Mouse (Mus musculus) left cerebral cortex, postnatal 10 days (tissue): ENCODE data around the gene Cap2. TPM values are rescaled to one million over a fixed set of nuclear protein-coding genes. Genes with fewer than 3 reads are reported as not detected.

Source experiments
- DNase-seq, 2 experiments: peaks; one replicate each; pipeline ENCODE4 v3.0.0; 2021 to 2022; ENCODE audit warnings: low spot score in 2 of 2, mixed read lengths in 1 of 2; ENCODE audit errors: extremely low spot score in 1 of 2
- intact Hi-C: fragments of 180-260 bp; cut with DNase I; formaldehyde crosslinking; loops from one replicate; pipeline ENCODE4 v1.15.1; 2025
- total RNA-seq, 2 experiments: library from RNA; stranded (reverse); gene quantifications; 2 replicates each; pipeline ENCODE4 v1.2.3; 2021

Gene Cap2
- total RNA-seq, 2 experiments from 2014 or later, result 86.0 to 95.9 TPM

GRCm38 (mm10) chr13:46613694-46614272 is 112.1 kb downstream of the Cap2 start:
- intact Hi-C loops, result no loop called here
- DNase-seq, result no peak

- intact Hi-C loops, result no loop called here
- no peak for DNase-seq
These were observed 115.2 kb downstream of the Cap2 start for GRCm38 (mm10) chr13:46616673-46617362.

DNA sequence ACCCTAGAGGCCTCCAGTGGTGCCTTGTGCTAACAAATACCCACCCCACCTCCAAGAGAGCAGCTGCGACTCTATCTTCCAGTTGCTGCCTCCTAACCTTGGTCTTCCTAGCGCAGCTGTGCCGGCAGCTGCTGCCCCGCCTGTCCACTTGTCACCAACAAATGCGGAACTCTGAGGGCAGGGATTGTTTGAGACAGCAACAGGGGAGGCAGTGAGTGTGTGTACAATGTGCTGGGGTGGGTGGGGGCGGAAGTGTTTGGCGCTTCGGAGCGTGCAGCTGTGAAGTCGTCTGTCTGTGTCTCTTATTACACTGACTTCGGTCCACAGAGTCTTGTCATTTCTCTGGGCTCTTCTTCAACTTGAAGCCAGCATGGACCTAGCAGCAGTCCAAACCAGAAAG is 118.0 kb downstream of the Cap2 start:
- intact Hi-C loops, result no loop called here
- DNase-seq, result peak in 1 of 2 experiments; percentile 45

DNA sequence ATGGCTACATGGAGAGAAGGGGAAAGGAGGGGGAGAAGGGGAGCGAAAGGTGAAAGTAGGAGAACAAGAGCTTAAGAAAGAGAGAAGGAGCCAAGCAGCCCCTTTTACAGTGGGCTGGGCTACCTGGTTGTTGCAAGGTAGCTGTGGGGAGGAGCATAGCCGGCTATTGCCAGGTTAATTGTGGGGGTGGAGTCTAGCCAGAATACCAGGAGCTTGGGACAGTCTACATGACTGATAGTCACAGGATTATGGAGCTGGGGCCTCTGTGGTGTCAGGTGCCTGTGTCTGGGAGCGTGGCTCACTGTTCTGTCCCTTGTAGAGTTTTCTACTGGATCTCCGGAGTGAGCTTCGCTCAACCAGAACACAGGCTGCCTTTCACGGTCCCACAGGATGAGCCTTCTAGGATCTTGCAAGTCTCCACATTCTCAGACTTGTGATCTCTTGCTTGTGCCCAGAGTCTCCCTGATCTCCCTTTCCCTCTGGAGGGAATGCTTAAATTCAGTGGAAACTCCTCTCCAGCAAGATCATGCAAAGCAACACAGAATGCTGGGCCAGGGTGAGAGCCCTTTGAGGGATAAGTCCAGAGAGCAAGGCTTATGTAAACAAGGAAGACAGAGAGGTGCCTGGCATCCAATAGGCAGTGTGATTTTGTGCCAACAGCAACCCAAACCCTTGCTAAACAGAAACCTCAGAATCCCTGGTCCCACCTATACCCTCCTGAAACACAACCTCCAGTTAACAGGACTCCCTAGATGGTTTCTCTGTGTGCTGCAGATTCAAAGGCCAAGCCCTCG is 119.5 kb downstream of the Cap2 start:
- DNase-seq, result no peak
- intact Hi-C loops, result no loop called here

DNA sequence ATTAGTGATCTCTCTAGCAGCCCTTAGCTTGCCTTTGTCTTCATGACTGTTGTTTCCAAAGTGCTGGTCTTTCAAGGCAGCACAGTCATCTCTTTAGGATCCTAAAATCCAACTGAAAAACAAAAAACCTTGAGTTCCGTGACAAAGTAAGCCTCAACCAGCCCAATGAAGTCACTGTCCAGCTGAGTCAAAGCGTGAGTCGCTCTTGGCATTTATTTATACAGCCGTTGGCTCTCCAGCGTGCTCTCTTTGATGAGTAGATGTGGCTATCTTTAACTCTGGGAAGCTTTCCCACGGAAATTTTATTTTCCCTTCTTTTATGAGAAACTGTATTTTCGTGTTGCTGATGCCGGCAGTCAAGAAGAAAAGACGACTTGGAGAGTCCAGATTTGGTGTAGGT is 125.0 kb downstream of the Cap2 start:
- no peak for DNase-seq
- intact Hi-C loops, result no loop called here

- intact Hi-C loops, result no loop called here
- peak; percentile 65 to 72 for DNase-seq
These were observed 126.2 kb downstream of the Cap2 start for GRCm38 (mm10) chr13:46627841-46628240.

- DNase-seq, result no peak
- intact Hi-C loops, result no loop called here
These were observed 127.7 kb downstream of the Cap2 start for GRCm38 (mm10) chr13:46629391-46629790.

DNA sequence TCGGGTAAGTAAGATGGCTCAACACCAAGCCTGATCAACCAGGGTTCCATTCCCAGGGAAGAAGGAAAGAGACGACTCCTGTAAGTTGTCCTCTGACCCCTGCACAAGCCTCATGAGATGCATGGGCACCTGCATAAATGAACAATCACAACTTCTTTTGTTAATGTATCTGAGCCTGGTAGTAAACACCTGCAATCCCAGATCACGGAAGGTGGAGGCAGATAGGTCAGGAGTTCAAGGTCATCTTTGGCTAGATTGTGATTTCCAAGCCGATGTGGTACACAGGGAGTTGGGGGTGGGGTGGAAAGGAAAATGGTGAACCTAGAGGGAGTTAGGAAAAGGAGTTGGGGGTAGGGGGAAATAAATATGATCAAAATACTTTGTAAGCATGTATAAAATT is 131.1 kb downstream of the Cap2 start:
- intact Hi-C loops, result no loop called here
- no peak for DNase-seq

GRCm38 (mm10) chr13:46633320-46634132 is 131.9 kb downstream of the Cap2 start:
- intact Hi-C loops, result no loop called here
- peak; percentile 46 to 72 for DNase-seq

DNA sequence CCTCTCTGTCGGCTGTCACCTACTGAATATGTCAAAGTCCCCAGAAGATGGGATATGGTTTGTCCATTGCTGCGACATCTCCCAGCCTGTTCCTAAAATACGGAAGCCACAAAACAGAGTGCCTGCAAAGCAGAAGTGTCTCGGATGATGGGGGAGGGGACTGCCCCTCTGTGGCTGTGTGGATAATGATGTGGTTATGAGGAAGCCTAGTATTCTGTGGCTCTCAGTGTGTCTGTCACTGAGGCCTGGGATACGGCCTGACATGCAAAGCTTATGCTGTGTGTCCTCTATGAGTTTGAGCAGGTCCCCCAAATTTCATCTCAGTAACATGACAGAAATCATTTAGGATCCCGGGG is 132.5 kb downstream of the Cap2 start:
- intact Hi-C loops, result no loop called here
- peak; percentile 56 to 63 for DNase-seq

GRCm38 (mm10) chr13:46640608-46641468 is 139.2 kb downstream of the Cap2 start:
- no peak for DNase-seq
- intact Hi-C loops, result no loop called here

DNA sequence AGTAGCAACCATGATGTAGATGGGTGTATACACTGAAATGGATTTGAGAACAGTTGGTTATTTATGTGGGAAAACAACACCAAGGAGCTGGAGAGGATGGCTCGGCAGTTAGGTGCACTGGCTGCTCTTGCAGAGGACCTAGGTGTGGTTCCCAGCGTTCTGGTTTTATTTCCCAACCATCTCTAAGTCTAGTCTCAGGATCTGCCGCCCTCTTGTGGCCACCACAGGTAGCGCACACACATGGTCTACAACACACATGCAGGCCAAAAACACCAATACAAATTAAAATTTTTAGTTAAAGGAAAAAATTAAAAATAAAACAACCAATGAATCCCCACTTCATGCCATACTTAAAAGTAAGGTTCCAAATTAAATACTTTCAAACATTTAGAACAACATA is 140.7 kb downstream of the Cap2 start:
- intact Hi-C loops, result no loop called here
- no peak for DNase-seq

- intact Hi-C loops, result no loop called here
- DNase-seq, result no peak
These were observed 142.5 kb downstream of the Cap2 start for GRCm38 (mm10) chr13:46644175-46644574.

- intact Hi-C loops, result no loop called here
- no peak for DNase-seq
These were observed 143.8 kb downstream of the Cap2 start for GRCm38 (mm10) chr13:46645476-46645875.

- DNase-seq, result no peak
- intact Hi-C loops, result no loop called here
These were observed 150.2 kb downstream of the Cap2 start for GRCm38 (mm10) chr13:46651853-46652252.

DNA sequence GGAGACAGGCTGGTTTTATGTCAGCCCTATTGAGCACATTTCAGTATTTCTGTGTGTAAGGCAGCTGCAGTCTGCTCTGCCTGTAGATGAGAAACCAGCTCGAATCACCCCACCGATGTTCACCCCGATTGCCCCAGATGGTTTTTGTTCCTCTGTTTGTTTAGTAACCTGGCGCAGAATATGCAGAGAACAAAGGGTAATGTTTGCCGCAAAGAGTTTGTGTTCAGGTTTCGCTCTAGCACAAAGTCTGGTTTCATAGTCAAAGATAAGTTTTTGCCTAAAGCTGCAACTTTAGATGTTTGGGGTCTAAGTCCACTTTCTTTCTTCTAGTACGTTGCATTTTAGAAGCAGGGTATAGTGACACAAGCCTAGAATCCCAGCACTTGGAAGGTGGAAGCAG is 151.0 kb downstream of the Cap2 start:
- intact Hi-C loops, result no loop called here
- no peak for DNase-seq

- intact Hi-C loops, result no loop called here
- DNase-seq, result no peak
These were observed 152.0 kb downstream of the Cap2 start for GRCm38 (mm10) chr13:46653671-46654070.

DNA sequence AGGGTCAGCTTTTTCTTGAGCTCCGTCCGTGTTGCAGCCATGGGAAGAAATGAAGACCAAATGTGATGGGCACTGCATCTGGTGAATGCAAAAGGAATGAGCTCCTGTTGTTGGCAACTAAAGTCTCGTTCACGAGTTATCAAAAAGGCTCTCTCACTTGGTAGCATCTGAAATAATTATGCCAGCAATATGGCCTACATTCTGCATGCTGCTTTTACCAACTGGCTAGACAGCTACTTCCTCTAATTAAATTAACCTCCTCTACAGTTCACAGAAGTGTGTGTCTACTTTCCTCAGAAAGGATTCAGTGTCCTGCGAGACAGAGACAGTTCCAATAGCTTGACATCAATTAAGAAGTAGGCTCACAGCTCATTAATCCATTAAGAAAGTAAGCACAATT is 152.9 kb downstream of the Cap2 start:
- DNase-seq, result no peak
- intact Hi-C loops, result no loop called here

DNA sequence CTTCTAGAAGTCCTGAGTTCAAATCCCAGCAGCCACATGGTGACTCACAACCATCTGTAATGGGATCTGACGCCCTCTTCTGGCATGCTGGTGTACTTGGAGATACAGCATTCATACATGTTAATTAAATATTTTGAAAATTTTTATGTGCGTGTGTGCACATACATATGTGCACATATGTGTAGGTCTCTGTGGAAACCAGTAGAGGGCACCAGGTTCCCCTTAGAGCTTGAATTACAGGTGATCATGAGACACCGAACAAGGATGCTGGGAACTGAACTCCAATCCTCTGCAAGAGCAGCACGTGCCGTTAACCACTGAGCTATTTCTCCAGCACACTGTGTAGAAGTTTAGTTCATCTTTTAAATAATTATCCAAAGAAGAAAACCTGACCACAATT is 157.6 kb downstream of the Cap2 start:
- intact Hi-C loops, result no loop called here
- DNase-seq, result no peak
